Mouse (Mus musculus): ENCODE results near the gene Ppp1r37. TPM values are rescaled to one million over a fixed set of nuclear protein-coding genes. Genes with fewer than 3 reads are reported as not detected.

The Ppp1r37 gene
- polyA plus RNA-seq, 1 experiment, result 115 TPM

GRCm38 (mm10) chr7:19603055-19603454 lies 40.2 kb upstream of the Ppp1r37 start:
- TF ChIP-seq CTCF (IDR thresholded peaks at IDR 0.05; ENCODE audit: extremely low read depth, insufficient read length, insufficient replicate concordance, low read depth, low read length), result no peak
- TF ChIP-seq POLR2A (IDR thresholded peaks at IDR 0.05; ENCODE audit: low read depth, low read length), result no peak
- WGBS, result 63% methylated on average over 12 of the region's 12 CpGs
- Histone ChIP-seq H3K36me3 (ENCODE audit: control insufficient read depth, insufficient read depth, low read length) (peaks cover 32% of the 10 kb centered on the region), H3K27me3 (ENCODE audit: control insufficient read depth, insufficient read depth, low read length) (no peaks in the 10 kb centered on the region), H3K4me3 (ENCODE audit: low read depth, low read length) (peak overlapping the region; percentile 18), H3K27ac (ENCODE audit: insufficient read depth, low read depth, low read length) (no peak overlapping the region), H3K4me1 (ENCODE audit: control insufficient read depth, insufficient read depth, insufficient read length, low read length) (peaks cover 23% of the 10 kb centered on the region)

DNA sequence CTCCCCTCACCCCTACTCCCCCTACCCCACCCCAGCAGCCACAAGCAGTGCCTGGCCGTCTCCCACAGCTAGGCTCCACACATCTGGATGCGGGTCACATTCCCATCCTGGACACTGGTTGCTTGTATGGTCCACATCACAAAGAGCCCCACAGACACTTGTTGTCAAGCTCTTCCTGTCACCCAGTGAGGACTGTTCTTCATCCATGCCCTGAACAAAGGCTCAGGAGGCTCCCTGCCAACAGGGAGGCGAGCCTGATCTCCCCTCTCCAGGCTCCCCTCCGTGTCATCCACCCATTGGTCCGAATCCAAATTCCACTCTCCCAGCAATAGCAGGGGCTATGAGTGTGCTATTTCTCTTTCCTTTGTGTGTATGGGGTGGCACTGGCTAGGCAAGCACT lies 37.7 kb upstream of the Ppp1r37 start:
- H3K4me1 ChIP-seq (ENCODE audit: control insufficient read depth, insufficient read depth, insufficient read length, low read length), result peaks cover 25% of the 10 kb centered on the region
- H3K36me3 ChIP-seq (ENCODE audit: control insufficient read depth, insufficient read depth, low read length), result peaks cover 38% of the 10 kb centered on the region
- TF ChIP-seq CTCF (IDR thresholded peaks at IDR 0.05; ENCODE audit: extremely low read depth, insufficient read length, insufficient replicate concordance, low read depth, low read length) (no peak), POLR2A (IDR thresholded peaks at IDR 0.05; ENCODE audit: low read depth, low read length) (no peak)
- no peak overlapping the region for H3K4me3 ChIP-seq (ENCODE audit: low read depth, low read length)
- WGBS, result 76% methylated on average over 5 of the region's 5 CpGs
- no peaks in the 10 kb centered on the region for H3K27me3 ChIP-seq (ENCODE audit: control insufficient read depth, insufficient read depth, low read length)
- no peak overlapping the region for H3K27ac ChIP-seq (ENCODE audit: insufficient read depth, low read depth, low read length)

DNA sequence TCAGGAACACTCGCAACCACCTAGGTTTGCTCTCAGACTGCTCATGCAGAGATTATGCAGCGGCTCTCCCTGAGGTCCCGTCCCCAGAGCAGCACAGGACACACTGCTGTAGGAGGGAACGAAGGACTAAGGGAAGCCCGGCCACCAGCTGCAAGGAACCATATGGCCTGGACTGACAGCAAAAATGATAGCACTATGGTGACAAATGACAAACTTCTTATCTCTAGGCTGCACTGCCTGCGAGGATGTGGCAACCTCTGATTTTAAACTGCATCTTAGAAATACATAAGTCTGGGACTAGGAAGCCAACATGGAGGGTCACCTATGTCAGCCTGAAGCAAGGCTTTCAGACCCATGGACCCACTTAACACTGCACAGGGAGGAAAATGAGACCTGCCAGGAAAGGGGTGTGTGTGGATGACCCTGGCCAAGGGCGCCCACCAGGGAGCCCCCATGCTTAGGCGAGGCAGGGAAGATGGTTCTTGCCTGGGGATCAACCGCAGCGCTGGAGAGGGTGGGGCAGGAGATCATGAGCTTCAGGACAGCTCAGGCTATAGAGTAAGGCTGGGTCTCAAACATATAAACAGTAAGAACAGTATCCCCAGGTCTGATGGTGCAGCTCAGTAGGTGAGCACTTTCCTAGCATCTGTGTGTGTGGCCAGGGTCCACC lies 30.3 kb upstream of the Ppp1r37 start:
- TF ChIP-seq CTCF (IDR thresholded peaks at IDR 0.05; ENCODE audit: extremely low read depth, insufficient read length, insufficient replicate concordance, low read depth, low read length), result no peak
- no peak for TF ChIP-seq POLR2A (IDR thresholded peaks at IDR 0.05; ENCODE audit: low read depth, low read length)
- Histone ChIP-seq H3K4me3 (ENCODE audit: low read depth, low read length) (no peak overlapping the region), H3K27me3 (ENCODE audit: control insufficient read depth, insufficient read depth, low read length) (no peaks in the 10 kb centered on the region), H3K4me1 (ENCODE audit: control insufficient read depth, insufficient read depth, insufficient read length, low read length) (peaks cover 4% of the 10 kb centered on the region; the same call in 1 of the 2 replicates), H3K27ac (ENCODE audit: insufficient read depth, low read depth, low read length) (no peak overlapping the region), H3K36me3 (ENCODE audit: control insufficient read depth, insufficient read depth, low read length) (peaks cover 62% of the 10 kb centered on the region)
- 84% methylated on average over 10 of the region's 10 CpGs for WGBS

- TF ChIP-seq CTCF (IDR thresholded peaks at IDR 0.05; ENCODE audit: extremely low read depth, insufficient read length, insufficient replicate concordance, low read depth, low read length), result peak; percentile 76; the same call in 1 of the 2 replicates
- TF ChIP-seq POLR2A (IDR thresholded peaks at IDR 0.05; ENCODE audit: low read depth, low read length), result no peak
- WGBS, result 51% methylated on average over 3 of the region's 3 CpGs
- H3K27ac ChIP-seq (ENCODE audit: insufficient read depth, low read depth, low read length), result no peak overlapping the region
Observed at GRCm38 (mm10) chr7:19589917-19590316, 27.0 kb upstream of the Ppp1r37 start.

DNA sequence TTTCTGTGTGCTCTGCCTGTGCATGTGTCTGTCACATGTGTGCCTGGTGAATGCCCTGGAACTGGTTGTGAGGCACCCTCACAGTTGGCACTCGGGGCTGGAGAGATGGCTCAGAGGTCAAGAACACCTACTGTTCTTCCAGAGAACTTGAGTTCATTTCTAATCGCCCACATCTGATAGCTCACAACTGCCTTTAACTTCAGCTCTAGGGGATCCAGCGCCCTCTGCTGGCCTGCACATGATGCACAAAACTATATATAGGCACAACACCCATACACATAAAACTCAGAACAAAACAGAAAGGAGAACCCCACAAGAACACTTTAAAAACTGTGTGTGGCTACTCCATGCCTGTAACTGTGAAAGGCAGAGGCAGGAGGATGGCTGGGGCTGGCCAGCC lies 26.3 kb upstream of the Ppp1r37 start:
- H3K4me3 ChIP-seq (ENCODE audit: low read depth, low read length), result no peak overlapping the region
- peak; percentile 66; the same call in 1 of the 2 replicates for TF ChIP-seq CTCF (IDR thresholded peaks at IDR 0.05; ENCODE audit: extremely low read depth, insufficient read length, insufficient replicate concordance, low read depth, low read length)
- TF ChIP-seq POLR2A (IDR thresholded peaks at IDR 0.05; ENCODE audit: low read depth, low read length), result no peak
- WGBS, result 43% methylated on average over 3 of the region's 3 CpGs
- H3K4me1 ChIP-seq (ENCODE audit: control insufficient read depth, insufficient read depth, insufficient read length, low read length), result no peaks in the 10 kb centered on the region
- peaks cover 77% of the 10 kb centered on the region for H3K36me3 ChIP-seq (ENCODE audit: control insufficient read depth, insufficient read depth, low read length)
- H3K27me3 ChIP-seq (ENCODE audit: control insufficient read depth, insufficient read depth, low read length), result no peaks in the 10 kb centered on the region
- H3K27ac ChIP-seq (ENCODE audit: insufficient read depth, low read depth, low read length), result no peak overlapping the region

More at GRCm38 (mm10) chr7:19589917-19590316, 27.0 kb upstream of the Ppp1r37 start:
- no peaks in the 10 kb centered on the region for H3K27me3 ChIP-seq (ENCODE audit: control insufficient read depth, insufficient read depth, low read length)
- peaks cover 74% of the 10 kb centered on the region for H3K36me3 ChIP-seq (ENCODE audit: control insufficient read depth, insufficient read depth, low read length)
- no peak overlapping the region for H3K4me3 ChIP-seq (ENCODE audit: low read depth, low read length)
- H3K4me1 ChIP-seq (ENCODE audit: control insufficient read depth, insufficient read depth, insufficient read length, low read length), result no peaks in the 10 kb centered on the region

DNA sequence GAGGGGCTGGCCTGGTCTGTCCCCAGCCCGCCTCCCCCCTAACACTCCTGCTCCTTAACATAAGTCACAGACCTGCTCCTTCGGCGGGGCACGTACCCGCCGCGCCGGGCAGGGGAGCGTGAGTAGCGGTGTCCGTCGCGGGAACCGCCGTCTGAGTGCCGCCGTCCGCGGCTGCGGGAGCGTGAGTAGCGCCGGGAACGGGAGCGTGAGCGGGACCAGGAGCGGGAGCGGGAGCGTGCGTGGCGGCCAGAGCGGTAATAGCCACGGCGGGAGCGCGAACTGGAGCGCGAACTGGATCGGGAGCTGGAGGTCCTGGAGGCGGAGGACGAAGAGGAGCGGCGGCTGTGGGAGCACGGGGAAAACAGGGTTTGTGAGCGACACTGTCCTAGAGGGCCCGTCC lies 23.4 kb upstream of the Ppp1r37 start:
- WGBS, result 95% methylated on average over 46 of the region's 46 CpGs
- H3K36me3 ChIP-seq (ENCODE audit: control insufficient read depth, insufficient read depth, low read length), result peaks cover 79% of the 10 kb centered on the region
- no peaks in the 10 kb centered on the region for H3K27me3 ChIP-seq (ENCODE audit: control insufficient read depth, insufficient read depth, low read length)

DNA sequence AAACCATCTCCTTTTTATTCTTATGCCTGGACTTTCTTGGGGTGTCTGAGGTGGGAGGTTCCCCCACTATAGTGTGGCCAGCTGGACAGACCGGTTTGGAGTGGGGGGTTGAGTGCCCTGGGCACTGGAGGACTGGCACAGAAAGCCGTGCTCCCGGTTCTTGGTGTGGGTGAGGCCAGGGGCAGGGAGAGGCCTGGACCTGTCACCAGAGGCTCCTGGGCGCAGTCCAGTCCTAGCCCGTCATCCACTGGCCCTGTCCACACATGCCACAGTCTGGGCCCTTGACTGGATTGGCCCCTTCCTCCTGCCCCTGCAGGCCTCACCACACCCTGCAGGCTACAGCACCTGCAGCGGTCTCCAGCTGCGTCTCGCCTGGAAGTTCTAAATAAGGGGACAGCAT lies 17.8 kb upstream of the Ppp1r37 start:
- no peak overlapping the region for H3K27ac ChIP-seq (ENCODE audit: insufficient read depth, low read depth, low read length)

More for the DNA sequence above, 23.4 kb upstream of the Ppp1r37 start:
- no peaks in the 10 kb centered on the region for H3K4me1 ChIP-seq (ENCODE audit: control insufficient read depth, insufficient read depth, insufficient read length, low read length)
- no peak overlapping the region for H3K27ac ChIP-seq (ENCODE audit: insufficient read depth, low read depth, low read length)
- no peak for TF ChIP-seq POLR2A (IDR thresholded peaks at IDR 0.05; ENCODE audit: low read depth, low read length)
- no peak for TF ChIP-seq CTCF (IDR thresholded peaks at IDR 0.05; ENCODE audit: extremely low read depth, insufficient read length, insufficient replicate concordance, low read depth, low read length)
- H3K4me3 ChIP-seq (ENCODE audit: low read depth, low read length), result no peak overlapping the region

More for the DNA sequence above, 17.8 kb upstream of the Ppp1r37 start:
- H3K36me3 ChIP-seq (ENCODE audit: control insufficient read depth, insufficient read depth, low read length), result peaks cover 40% of the 10 kb centered on the region
- TF ChIP-seq CTCF (IDR thresholded peaks at IDR 0.05; ENCODE audit: extremely low read depth, insufficient read length, insufficient replicate concordance, low read depth, low read length) (no peak), POLR2A (IDR thresholded peaks at IDR 0.05; ENCODE audit: low read depth, low read length) (no peak)
- no peak overlapping the region for H3K4me3 ChIP-seq (ENCODE audit: low read depth, low read length)
- no peaks in the 10 kb centered on the region for H3K27me3 ChIP-seq (ENCODE audit: control insufficient read depth, insufficient read depth, low read length)
- peaks cover 10% of the 10 kb centered on the region for H3K4me1 ChIP-seq (ENCODE audit: control insufficient read depth, insufficient read depth, insufficient read length, low read length)
- WGBS, result 79% methylated on average over 8 of the region's 8 CpGs

Data from small intestine, adult 2 months (tissue).